Mouse (Mus musculus): ENCODE results near the gene Macrod1. TPM values are rescaled to one million over a fixed set of nuclear protein-coding genes. Genes with fewer than 3 reads are reported as not detected.

Macrod1 gene
- total RNA-seq, 2 experiments from 2014 or later = 201 to 216 TPM

GRCm38 (mm10) chr19:7171447-7171846, 114.8 kb downstream of the Macrod1 start:
- no peak for DNase-seq

- DNase-seq = no peak
These were observed 115.6 kb downstream of the Macrod1 start for GRCm38 (mm10) chr19:7172051-7172866.

- DNase-seq = no peak
These were observed 119.6 kb downstream of the Macrod1 start for GRCm38 (mm10) chr19:7176041-7176696.

- no peak for DNase-seq
These were observed 121.3 kb downstream of the Macrod1 start for GRCm38 (mm10) chr19:7177804-7178511.

GRCm38 (mm10) chr19:7178841-7179452, 122.3 kb downstream of the Macrod1 start:
- no peak for DNase-seq

GRCm38 (mm10) chr19:7180756-7181405, 124.3 kb downstream of the Macrod1 start:
- no peak for DNase-seq

GRCm38 (mm10) chr19:7181496-7181895, 124.9 kb downstream of the Macrod1 start:
- no peak for DNase-seq

- DNase-seq = no peak
These were observed 125.8 kb downstream of the Macrod1 start for GRCm38 (mm10) chr19:7182273-7182949.

- DNase-seq = no peak
These were observed 126.8 kb downstream of the Macrod1 start for GRCm38 (mm10) chr19:7183419-7183818.

- no peak for DNase-seq
These were observed 128.4 kb downstream of the Macrod1 start for GRCm38 (mm10) chr19:7185059-7185458.

- DNase-seq = no peak
These were observed 129.2 kb downstream of the Macrod1 start for GRCm38 (mm10) chr19:7185715-7186291.

GRCm38 (mm10) chr19:7187157-7187556, 130.5 kb downstream of the Macrod1 start:
- no peak for DNase-seq

- no peak for DNase-seq
These were observed 132.4 kb downstream of the Macrod1 start for GRCm38 (mm10) chr19:7189026-7189425.

GRCm38 (mm10) chr19:7190986-7191385, 134.4 kb downstream of the Macrod1 start:
- DNase-seq = no peak

- DNase-seq = no peak
These were observed 135.0 kb downstream of the Macrod1 start for GRCm38 (mm10) chr19:7191639-7192038.

- DNase-seq = no peak
These were observed 136.0 kb downstream of the Macrod1 start for GRCm38 (mm10) chr19:7192561-7192967.

GRCm38 (mm10) chr19:7195900-7196728, 139.5 kb downstream of the Macrod1 start:
- peak; percentile 77 for DNase-seq

GRCm38 (mm10) chr19:7196741-7197270, 140.2 kb downstream of the Macrod1 start:
- DNase-seq = no peak

GRCm38 (mm10) chr19:7197445-7197844, 140.8 kb downstream of the Macrod1 start:
- no peak for DNase-seq

- no peak for DNase-seq
These were observed 142.5 kb downstream of the Macrod1 start for GRCm38 (mm10) chr19:7199089-7199488.

All from gastrocnemius, postnatal 10 days (tissue).